Mouse (Mus musculus): ENCODE measurements around the gene Snrpd3. TPM values are rescaled to one million over a fixed set of nuclear protein-coding genes. Genes with fewer than 3 reads are reported as not detected.
A peak's percentile ranks its signal among the peaks of the same experiment; 100 is the strongest.

Snrpd3 gene
- polyA plus RNA-seq, 1 experiment = 21.9 TPM

DNA sequence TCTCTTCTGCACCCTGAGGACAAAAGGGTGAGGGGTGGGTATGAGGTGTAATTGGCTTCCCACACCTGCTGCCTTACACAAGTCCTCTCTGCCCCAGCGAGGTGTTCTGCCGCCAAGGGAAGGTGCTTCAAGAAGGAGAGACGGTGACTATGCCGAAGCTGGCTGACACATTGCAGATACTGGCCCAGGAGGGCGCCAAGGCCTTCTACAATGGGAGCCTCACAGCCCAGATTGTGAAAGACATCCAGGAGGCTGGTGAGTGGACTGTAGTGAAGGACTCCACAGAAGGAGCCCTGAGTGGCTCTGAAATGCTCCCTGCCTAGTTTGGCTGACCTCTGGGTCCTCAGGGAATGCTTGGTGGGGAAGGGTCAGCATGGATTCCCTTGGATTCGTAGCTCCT, 61.8 kb downstream of the Snrpd3 start:
- no peaks in the 10 kb centered on the region for H3K4me1 ChIP-seq (ENCODE audit: control insufficient read depth, insufficient read depth, low read length)
- TF ChIP-seq CTCF (IDR thresholded peaks at IDR 0.05; ENCODE audit: control insufficient read depth, insufficient read depth, insufficient replicate concordance, low read depth, low read length) = no peak
- no peak for TF ChIP-seq POLR2A (IDR thresholded peaks at IDR 0.05; ENCODE audit: control insufficient read depth, low read depth, low read length)

DNA sequence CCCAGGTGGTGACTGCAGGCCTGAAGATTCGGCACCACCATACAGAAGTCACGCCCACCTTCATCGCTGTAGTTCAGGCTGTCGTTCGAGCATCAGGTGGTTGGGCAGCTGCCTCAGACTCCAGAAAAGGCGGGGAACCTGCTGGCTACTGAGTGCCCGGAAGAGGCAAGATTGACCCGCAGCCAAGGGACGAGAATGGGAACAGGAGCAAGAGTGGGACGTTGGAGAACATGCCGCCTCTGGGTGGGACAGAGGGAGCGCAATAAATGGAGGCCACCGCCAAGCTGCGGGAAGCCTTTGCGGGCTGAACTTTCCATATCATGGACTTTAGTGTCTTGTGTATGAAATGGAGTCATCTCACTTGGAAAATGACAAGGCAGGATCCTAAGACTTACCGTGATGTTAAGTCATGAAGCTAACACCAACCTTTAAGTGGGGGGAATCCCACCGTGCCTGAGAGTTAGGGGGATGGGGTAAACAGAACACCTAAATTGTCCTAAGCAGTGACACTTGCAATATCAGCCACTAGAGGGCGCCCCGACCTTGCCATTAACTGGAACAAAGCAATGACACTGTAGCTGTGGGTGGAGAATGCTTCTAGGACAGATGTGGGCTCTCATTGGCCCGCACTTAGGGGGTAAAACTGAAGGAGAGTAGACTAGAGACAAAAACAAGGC, 68.7 kb downstream of the Snrpd3 start:
- H3K4me3 ChIP-seq (ENCODE audit: control insufficient read depth, low read depth, low read length) = no peak overlapping the region

More for the DNA sequence above, 61.8 kb downstream of the Snrpd3 start:
- H3K27me3 ChIP-seq (ENCODE audit: control insufficient read depth, insufficient read depth, low read length) = no peaks in the 10 kb centered on the region
- H3K4me3 ChIP-seq (ENCODE audit: control insufficient read depth, low read depth, low read length) = no peak overlapping the region
- H3K27ac ChIP-seq (ENCODE audit: control insufficient read depth, insufficient read depth, low read depth, low read length) = no peak overlapping the region
- H3K36me3 ChIP-seq (ENCODE audit: control insufficient read depth, insufficient read depth, low read length) = no peaks in the 10 kb centered on the region

DNA sequence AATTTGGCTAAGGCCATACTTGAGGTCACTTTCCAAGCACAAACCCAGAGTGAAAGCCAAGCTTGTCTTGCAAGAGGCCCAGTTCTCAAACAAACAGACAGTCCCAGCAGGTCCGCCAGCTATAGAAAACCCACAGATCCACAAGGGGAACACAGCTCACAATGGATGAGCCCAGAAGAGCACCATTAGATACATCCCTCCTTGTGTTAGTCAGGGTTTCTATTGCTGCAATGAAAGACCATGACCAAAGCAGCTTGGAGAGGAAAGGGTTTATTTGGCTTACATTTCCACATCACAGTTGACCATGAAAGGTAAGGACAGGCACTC, 69.2 kb downstream of the Snrpd3 start:
- TF ChIP-seq POLR2A (IDR thresholded peaks at IDR 0.05; ENCODE audit: control insufficient read depth, low read depth, low read length) (no peak), CTCF (IDR thresholded peaks at IDR 0.05; ENCODE audit: control insufficient read depth, insufficient read depth, insufficient replicate concordance, low read depth, low read length) (no peak)
- no peaks in the 10 kb centered on the region for H3K27me3 ChIP-seq (ENCODE audit: control insufficient read depth, insufficient read depth, low read length)

More for the DNA sequence above, 68.7 kb downstream of the Snrpd3 start:
- H3K4me1 ChIP-seq (ENCODE audit: control insufficient read depth, insufficient read depth, low read length) = no peaks in the 10 kb centered on the region; the same call in 1 of the 2 replicates
- no peaks in the 10 kb centered on the region for H3K36me3 ChIP-seq (ENCODE audit: control insufficient read depth, insufficient read depth, low read length)
- TF ChIP-seq POLR2A (IDR thresholded peaks at IDR 0.05; ENCODE audit: control insufficient read depth, low read depth, low read length) (no peak), CTCF (IDR thresholded peaks at IDR 0.05; ENCODE audit: control insufficient read depth, insufficient read depth, insufficient replicate concordance, low read depth, low read length) (peak; percentile 78; the same call in 1 of the 2 replicates)
- no peak overlapping the region for H3K27ac ChIP-seq (ENCODE audit: control insufficient read depth, insufficient read depth, low read depth, low read length)
- no peaks in the 10 kb centered on the region for H3K27me3 ChIP-seq (ENCODE audit: control insufficient read depth, insufficient read depth, low read length)

More for the DNA sequence above, 69.2 kb downstream of the Snrpd3 start:
- H3K36me3 ChIP-seq (ENCODE audit: control insufficient read depth, insufficient read depth, low read length) = no peaks in the 10 kb centered on the region
- no peak overlapping the region for H3K4me3 ChIP-seq (ENCODE audit: control insufficient read depth, low read depth, low read length)
- H3K4me1 ChIP-seq (ENCODE audit: control insufficient read depth, insufficient read depth, low read length) = no peaks in the 10 kb centered on the region; the same call in 1 of the 2 replicates
- no peak overlapping the region for H3K27ac ChIP-seq (ENCODE audit: control insufficient read depth, insufficient read depth, low read depth, low read length)

Other genes starting within 250 kb of the Snrpd3 start
- 0.28 and 1.2 TPM in 2 replicates for gene Adora2a, start 200.7 kb upstream of the Snrpd3 start, polyA plus RNA-seq (2012; rRNA removed)
- gene Upb1, start 116.4 kb upstream of the Snrpd3 start, polyA plus RNA-seq (2012; rRNA removed) = 0.13 and 0.20 TPM in 2 replicates
- 14.9 and 15.1 TPM in 2 replicates for gene Gucd1, start 421 bp downstream of the Snrpd3 start, polyA plus RNA-seq (2012; rRNA removed)
- gene Lrrc75b, start 42.8 kb downstream of the Snrpd3 start, polyA plus RNA-seq (2012; rRNA removed) = 0.98 and 1.1 TPM in 2 replicates
- gene Ggt1, start 44.1 kb downstream of the Snrpd3 start, polyA plus RNA-seq (2012; rRNA removed) = 1.6 and 2.0 TPM in 2 replicates
- gene Ggt5, start 71.8 kb downstream of the Snrpd3 start, polyA plus RNA-seq (2012; rRNA removed) = 5.4 TPM in 2 replicates
- 4.0 and 4.7 TPM in 2 replicates for gene Susd2, start 126.5 kb downstream of the Snrpd3 start, polyA plus RNA-seq (2012; rRNA removed)
- gene Cabin1, start 246.8 kb downstream of the Snrpd3 start, polyA plus RNA-seq (2012; rRNA removed) = 19.7 and 20.0 TPM in 2 replicates

Data from testis, adult 2 months (tissue).